Mouse (Mus musculus): Measurements from ENCODE around the gene Mas1.
A peak's percentile ranks its signal among the peaks of the same experiment; 100 is the strongest.

Gene Mas1

GRCm38 (mm10) chr17:12830351-12830750 lies 37.6 kb downstream of the Mas1 start:
- DNase-seq (ENCODE audit: low read depth, low spot score), result no peak

GRCm38 (mm10) chr17:12815885-12816284 lies 52.1 kb downstream of the Mas1 start:
- DNase-seq (ENCODE audit: low read depth, low spot score), result no peak

- no peak for DNase-seq (ENCODE audit: low read depth, low spot score)
These were observed 53.4 kb downstream of the Mas1 start for GRCm38 (mm10) chr17:12814502-12814901.

GRCm38 (mm10) chr17:12810973-12811303 lies 57.0 kb downstream of the Mas1 start:
- DNase-seq (ENCODE audit: low read depth, low spot score), result no peak

- DNase-seq (ENCODE audit: low read depth, low spot score), result peak; percentile 54
These were observed 57.6 kb downstream of the Mas1 start for GRCm38 (mm10) chr17:12810103-12810972.

GRCm38 (mm10) chr17:12808851-12809250 lies 59.1 kb downstream of the Mas1 start:
- DNase-seq (ENCODE audit: low read depth, low spot score), result no peak

GRCm38 (mm10) chr17:12804584-12805445 lies 63.1 kb downstream of the Mas1 start:
- no peak for DNase-seq (ENCODE audit: low read depth, low spot score)

GRCm38 (mm10) chr17:12801861-12802540 lies 65.9 kb downstream of the Mas1 start:
- DNase-seq (ENCODE audit: low read depth, low spot score), result no peak

- DNase-seq (ENCODE audit: low read depth, low spot score), result no peak
These were observed 68.3 kb downstream of the Mas1 start for GRCm38 (mm10) chr17:12799368-12800275.

GRCm38 (mm10) chr17:12798571-12798970 lies 69.4 kb downstream of the Mas1 start:
- DNase-seq (ENCODE audit: low read depth, low spot score), result no peak

- no peak for DNase-seq (ENCODE audit: low read depth, low spot score)
These were observed 70.4 kb downstream of the Mas1 start for GRCm38 (mm10) chr17:12797427-12798029.

GRCm38 (mm10) chr17:12796633-12797032 lies 71.3 kb downstream of the Mas1 start:
- no peak for DNase-seq (ENCODE audit: low read depth, low spot score)

GRCm38 (mm10) chr17:12793660-12794406 lies 74.1 kb downstream of the Mas1 start:
- no peak for DNase-seq (ENCODE audit: low read depth, low spot score)

- DNase-seq (ENCODE audit: low read depth, low spot score), result no peak
These were observed 75.3 kb downstream of the Mas1 start for GRCm38 (mm10) chr17:12792422-12793206.

- DNase-seq (ENCODE audit: low read depth, low spot score), result no peak
These were observed 76.5 kb downstream of the Mas1 start for GRCm38 (mm10) chr17:12791420-12791819.

GRCm38 (mm10) chr17:12791079-12791406 lies 76.9 kb downstream of the Mas1 start:
- DNase-seq (ENCODE audit: low read depth, low spot score), result no peak

Data from telencephalon, adult 2 months (tissue).